Mouse (Mus musculus) lung, embryonic 16.5 days (tissue): ENCODE results near the gene Hcrt. TPM values are rescaled to one million over a fixed set of nuclear protein-coding genes. Genes with fewer than 3 reads are reported as not detected.

Experiments used
- ATAC-seq: fragments of 200-750 bp; cut with Nextera tagmentation; 2 replicates; pipeline ENCODE4 v1.8.0; 2017; ENCODE audit warnings: low read depth, mild to moderate bottlenecking, moderate library complexity
- H3K27ac ChIP-seq: fragments of 300-500 bp; sonication (generic); 2 replicates; pipeline ENCODE4 v1.5.1; 2014; ENCODE audit warnings: mild to moderate bottlenecking, control low read depth, low read length
- H3K27me3 ChIP-seq: fragments of 300-500 bp; sonication (generic); 2 replicates; pipeline ENCODE4 v1.6.1; 2014; ENCODE audit warnings: low read depth, low read length, mixed read lengths; ENCODE audit not compliant: control insufficient read depth, insufficient read depth
- H3K36me3 ChIP-seq: fragments of 300-500 bp; sonication (generic); 2 replicates; pipeline ENCODE4 v1.6.1; 2014; ENCODE audit warnings: low read length; ENCODE audit not compliant: control insufficient read depth, insufficient read depth
- H3K4me1 ChIP-seq: fragments of 300-500 bp; sonication (generic); replicated peaks from 2 replicates; pipeline ENCODE4 v1.6.1; 2014; ENCODE audit warnings: low read length, mixed read lengths; ENCODE audit not compliant: control insufficient read depth, insufficient read depth
- H3K4me2 ChIP-seq: fragments of 300-500 bp; sonication (generic); 2 replicates; pipeline ENCODE4 v1.6.1; 2014; ENCODE audit warnings: low read depth, low read length, control low read depth
- H3K4me3 ChIP-seq: fragments of 300-500 bp; sonication (generic); 2 replicates; pipeline ENCODE4 v1.5.1; 2014; ENCODE audit warnings: mild to moderate bottlenecking, low read length, control low read depth
- H3K9ac ChIP-seq: fragments of 300-500 bp; sonication (generic); 2 replicates; pipeline ENCODE4 v1.6.1; 2014; ENCODE audit warnings: low read length, control low read depth
- H3K9me3 ChIP-seq: fragments of 300-500 bp; sonication (generic); 2 replicates; pipeline ENCODE4 v1.6.1; 2016; ENCODE audit warnings: low read length; ENCODE audit not compliant: control insufficient read depth
- WGBS: fragments of 180-500 bp; shearing (Covaris S2); extraction: QIAGEN DNeasy Blood & Tissue Kit; methylation state at CpG from one replicate; pipeline ENCODE4 v1.1.7; 2014; 5-methylcytosine and 5-hydroxymethylcytosine counted together
- polyA plus RNA-seq: library from polyadenylated mRNA; unstranded; fragments of >200 nt; fragmentation: Nextera tagmentation; extraction: Ambion mirVana; gene quantifications from 2 replicates; pipeline ENCODE4 v1.2.1, GENCODE M21; 2015

Gene Hcrt
- polyA plus RNA-seq: not detected in 2 replicates

- Histone ChIP-seq H3K9me3 (no peaks in the 10 kb centered on the region), H3K4me3 (peak within 1 kb of the TSS; percentile 55), H3K9ac (peak within 1 kb of the TSS; percentile 55), H3K36me3 (no peaks in the 10 kb centered on the region), H3K27me3 (peaks cover 22% of the 10 kb centered on the region), H3K27ac (no peak within 1 kb of the TSS), H3K4me2 (peak within 1 kb of the TSS; percentile 88), H3K4me1 (peaks cover 7% of the 10 kb centered on the region)
- ATAC-seq: no peak
- 80% methylated on average over 7 of the region's 7 CpGs for WGBS
Measured at GRCm38 (mm10) chr11:100762831-100763230, at the start of gene Hcrt. TSS of gene Hcrt (minus strand) at chr11:100762931.

GRCm38 (mm10) chr11:100811132-100811531, 48.4 kb upstream of the Hcrt start:
- H3K4me3 ChIP-seq: no peak overlapping the region
- no peak overlapping the region for H3K4me2 ChIP-seq
- no peaks in the 10 kb centered on the region for H3K36me3 ChIP-seq
- H3K9me3 ChIP-seq: 0 out of 2 replicates have a peak, but pooled peaks cover 3% of the 10 kb centered on the region
- no peaks in the 10 kb centered on the region for H3K27me3 ChIP-seq
- ATAC-seq: no peak
- peaks cover 15% of the 10 kb centered on the region for H3K4me1 ChIP-seq
- no peak overlapping the region for H3K27ac ChIP-seq
- 94% methylated on average over 2 of the region's 2 CpGs for WGBS
- no peak overlapping the region for H3K9ac ChIP-seq

DNA sequence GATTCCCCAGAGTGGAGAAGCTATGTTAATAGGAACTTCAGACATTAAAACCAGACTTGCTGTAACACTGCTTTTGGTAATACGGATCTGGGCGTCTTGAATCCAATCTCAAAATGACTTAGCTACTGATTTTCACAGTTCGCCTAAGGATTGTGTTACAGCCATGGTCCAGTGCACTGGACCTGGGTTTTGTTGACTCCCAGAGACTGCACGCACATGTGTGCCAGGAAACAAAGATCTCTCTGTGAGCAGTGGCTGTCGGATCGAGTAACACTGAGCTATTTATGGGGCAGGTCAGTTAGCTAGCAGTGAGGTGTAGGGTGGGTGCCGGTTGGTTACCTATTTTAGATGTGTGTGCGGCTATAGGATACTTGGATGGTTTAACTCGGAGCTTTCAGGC, 47.8 kb upstream of the Hcrt start:
- no peak overlapping the region for H3K4me2 ChIP-seq
- no peak overlapping the region for H3K4me3 ChIP-seq
- H3K27ac ChIP-seq: no peak overlapping the region
- peaks cover 12% of the 10 kb centered on the region for H3K4me1 ChIP-seq
- no peak for ATAC-seq
- H3K9me3 ChIP-seq: 0 out of 2 replicates have a peak, but pooled peaks cover 3% of the 10 kb centered on the region
- no peaks in the 10 kb centered on the region for H3K36me3 ChIP-seq
- H3K9ac ChIP-seq: no peak overlapping the region
- no peaks in the 10 kb centered on the region for H3K27me3 ChIP-seq
- WGBS: 80% methylated on average over 9 of the region's 9 CpGs

DNA sequence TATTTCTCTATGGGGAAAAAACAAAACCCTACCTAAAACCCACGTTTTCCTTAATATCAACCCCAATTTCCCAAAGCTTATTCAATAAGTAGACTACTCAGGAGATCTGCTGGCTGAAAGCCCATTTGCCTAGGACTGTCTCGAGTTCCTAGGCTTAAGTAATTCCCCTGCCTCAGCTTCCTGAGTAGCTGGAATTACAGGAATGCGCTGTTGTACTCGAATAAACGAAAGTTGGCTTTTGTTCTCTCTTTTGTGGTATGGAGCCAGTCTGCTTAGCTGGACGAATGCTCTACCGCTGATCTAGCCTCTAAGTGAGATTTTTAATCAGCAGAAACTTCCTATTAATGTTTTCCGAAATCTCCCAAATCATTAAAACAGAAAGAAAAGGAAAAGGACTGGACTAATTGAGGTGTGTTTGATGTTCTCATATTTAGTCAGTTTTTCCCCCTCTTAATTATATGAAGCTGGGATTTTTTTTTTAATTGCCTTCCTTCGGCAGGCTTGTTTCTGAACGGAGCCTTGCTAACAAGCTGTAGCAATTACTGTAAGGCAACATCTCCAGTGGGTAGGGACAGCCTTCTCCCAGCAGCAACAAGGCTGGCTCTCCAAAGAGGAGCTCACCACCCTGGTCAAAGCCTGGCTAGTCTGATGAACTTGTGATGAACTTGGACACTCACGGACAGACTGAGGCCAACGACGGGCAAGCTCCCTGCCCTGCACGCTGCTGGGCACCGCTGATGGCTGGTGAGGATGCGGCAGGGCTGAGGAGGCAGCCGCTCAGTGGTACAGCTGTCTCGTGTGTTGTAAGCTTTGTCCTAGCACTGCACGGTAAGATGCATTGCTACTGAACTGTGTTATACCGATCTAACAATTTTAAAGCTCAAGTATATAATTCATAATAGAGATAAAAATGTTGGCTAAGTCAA, 43.9 kb upstream of the Hcrt start:
- no peak overlapping the region for H3K9ac ChIP-seq
- H3K9me3 ChIP-seq: 0 out of 2 replicates have a peak, but pooled peaks cover 3% of the 10 kb centered on the region
- ATAC-seq: no peak
- 67% methylated on average over 20 of the region's 20 CpGs for WGBS
- no peaks in the 10 kb centered on the region for H3K4me1 ChIP-seq
- no peak overlapping the region for H3K4me3 ChIP-seq
- no peaks in the 10 kb centered on the region for H3K27me3 ChIP-seq
- H3K36me3 ChIP-seq: peaks cover 31% of the 10 kb centered on the region
- H3K4me2 ChIP-seq: no peak overlapping the region
- no peak overlapping the region for H3K27ac ChIP-seq

DNA sequence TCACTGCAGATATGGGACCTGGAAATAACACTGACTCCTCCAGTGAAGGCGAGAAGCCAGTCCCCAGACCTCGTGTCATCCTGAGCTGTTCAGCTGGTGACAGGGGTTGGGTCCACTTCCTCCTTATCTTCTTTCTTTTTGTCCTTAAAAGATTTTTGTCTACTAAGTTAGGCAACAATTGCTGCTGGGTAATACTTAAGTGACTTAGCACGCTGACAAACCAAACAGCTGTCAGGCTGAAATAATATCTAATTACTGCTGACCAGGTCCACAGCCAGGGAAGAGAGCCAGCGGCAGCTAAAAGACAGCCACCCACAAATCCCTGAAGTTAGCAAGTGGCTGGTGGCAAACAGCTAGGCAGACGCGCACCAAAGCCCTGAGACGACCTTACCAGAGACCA, 42.8 kb upstream of the Hcrt start:
- Histone ChIP-seq H3K4me1 (no peaks in the 10 kb centered on the region), H3K27ac (no peak overlapping the region), H3K4me2 (no peak overlapping the region), H3K27me3 (no peaks in the 10 kb centered on the region), H3K9ac (no peak overlapping the region), H3K9me3 (no peaks in the 10 kb centered on the region), H3K36me3 (peaks cover 38% of the 10 kb centered on the region), H3K4me3 (no peak overlapping the region)
- 63% methylated on average over 7 of the region's 7 CpGs for WGBS
- peak; percentile 23; the same call in 1 of the 2 replicates for ATAC-seq

DNA sequence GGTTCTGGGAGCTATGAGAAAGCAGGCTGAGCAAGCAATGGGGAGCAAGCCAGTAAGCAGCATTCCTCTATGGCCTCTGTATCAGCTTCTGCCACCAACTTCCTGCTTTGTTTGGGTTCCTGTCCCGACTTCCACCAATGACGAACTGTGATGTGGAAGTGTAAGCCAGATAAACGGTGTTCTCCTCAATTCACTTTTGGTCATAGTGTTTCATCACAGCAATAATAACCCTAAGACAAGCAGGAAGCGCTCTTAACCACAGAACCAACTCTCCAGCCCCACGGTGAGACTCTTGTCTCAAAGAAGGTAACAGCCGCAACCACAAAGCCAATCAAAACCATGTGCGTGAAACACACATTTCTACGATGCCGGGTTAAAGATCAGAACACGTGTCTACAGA, 41.7 kb upstream of the Hcrt start:
- ATAC-seq: no peak
- peaks cover 38% of the 10 kb centered on the region for H3K36me3 ChIP-seq
- no peak overlapping the region for H3K9ac ChIP-seq
- no peaks in the 10 kb centered on the region for H3K27me3 ChIP-seq
- no peak overlapping the region for H3K4me3 ChIP-seq
- no peak overlapping the region for H3K27ac ChIP-seq
- WGBS: 90% methylated on average over 10 of the region's 10 CpGs
- H3K4me1 ChIP-seq: no peaks in the 10 kb centered on the region
- no peak overlapping the region for H3K4me2 ChIP-seq
- no peaks in the 10 kb centered on the region for H3K9me3 ChIP-seq

DNA sequence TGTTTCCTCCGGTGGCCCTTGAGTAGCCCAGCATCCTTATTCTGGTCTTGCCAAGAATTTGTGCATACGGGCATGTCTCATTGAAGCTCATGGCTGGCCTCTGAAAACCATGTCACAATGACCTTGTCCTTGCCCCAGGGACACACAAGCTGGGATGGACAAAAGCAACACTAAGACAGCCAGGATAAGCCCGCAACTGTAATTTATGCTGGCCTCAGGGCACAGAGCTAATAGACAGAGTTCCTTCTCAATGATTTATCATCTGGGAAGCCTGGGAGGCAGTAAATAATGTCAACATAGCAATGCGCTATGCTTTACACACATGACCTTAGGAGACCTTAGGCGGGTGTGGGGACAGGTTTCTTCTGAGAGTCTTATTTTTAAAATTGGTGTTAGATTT, 36.7 kb upstream of the Hcrt start:
- 76% methylated on average over 5 of the region's 5 CpGs for WGBS
- Histone ChIP-seq H3K9ac (no peak overlapping the region), H3K36me3 (peaks cover 38% of the 10 kb centered on the region), H3K9me3 (no peaks in the 10 kb centered on the region), H3K27me3 (no peaks in the 10 kb centered on the region), H3K4me3 (no peak overlapping the region), H3K4me2 (no peak overlapping the region), H3K4me1 (no peaks in the 10 kb centered on the region), H3K27ac (no peak overlapping the region)
- ATAC-seq: no peak

- no peaks in the 10 kb centered on the region for H3K27me3 ChIP-seq
- no peak for ATAC-seq
- H3K9me3 ChIP-seq: no peaks in the 10 kb centered on the region
- no peak overlapping the region for H3K4me2 ChIP-seq
- no peak overlapping the region for H3K9ac ChIP-seq
- 64% methylated on average over 8 of the region's 8 CpGs for WGBS
- H3K4me3 ChIP-seq: no peak overlapping the region
- peaks cover 13% of the 10 kb centered on the region; the same call in 1 of the 2 replicates for H3K36me3 ChIP-seq
- H3K27ac ChIP-seq: no peak overlapping the region
- H3K4me1 ChIP-seq: no peaks in the 10 kb centered on the region
Measured at GRCm38 (mm10) chr11:100796585-100796984, 33.9 kb upstream of the Hcrt start.

- Histone ChIP-seq H3K27me3 (no peaks in the 10 kb centered on the region), H3K4me1 (no peaks in the 10 kb centered on the region), H3K36me3 (peaks cover 11% of the 10 kb centered on the region), H3K27ac (no peak overlapping the region), H3K4me2 (no peak overlapping the region), H3K4me3 (no peak overlapping the region), H3K9ac (no peak overlapping the region), H3K9me3 (no peaks in the 10 kb centered on the region)
- WGBS: 84% methylated on average over 2 of the region's 2 CpGs
- ATAC-seq: no peak
Measured at GRCm38 (mm10) chr11:100795386-100795785, 32.7 kb upstream of the Hcrt start.
